Mouse (Mus musculus) stomach, postnatal 0 days (tissue): Measurements from ENCODE around the gene Stim1. TPM values are rescaled to one million over a fixed set of nuclear protein-coding genes. Genes with fewer than 3 reads are reported as not detected.

Source experiments
- ATAC-seq: fragments of 200-750 bp; cut with Nextera tagmentation; 2 replicates; pipeline ENCODE4 v1.8.0; 2017; ENCODE audit not compliant: low FRiP score, low TSS enrichment
- DNase-seq: peaks from one replicate; pipeline ENCODE4 v3.0.0-alpha.2; 2016; ENCODE audit warnings: low spot score
- H3K27ac ChIP-seq: fragments of 300-500 bp; sonication (generic); replicated peaks from 2 replicates; pipeline ENCODE4 v1.5.1; 2014; ENCODE audit warnings: mild to moderate bottlenecking, control low read depth
- H3K27me3 ChIP-seq: fragments of 300-500 bp; sonication (generic); 2 replicates; pipeline ENCODE4 v1.6.1; 2014; ENCODE audit warnings: low read length; ENCODE audit not compliant: control insufficient read depth, insufficient read depth
- H3K36me3 ChIP-seq: fragments of 300-500 bp; sonication (generic); 2 replicates; pipeline ENCODE4 v1.6.1; 2014; ENCODE audit warnings: low read length, mixed read lengths; ENCODE audit not compliant: control insufficient read depth, insufficient read depth
- H3K4me1 ChIP-seq: fragments of 300-500 bp; sonication (generic); replicated peaks from 2 replicates; pipeline ENCODE4 v1.6.1; 2014; ENCODE audit warnings: antibody characterized with exemption; ENCODE audit not compliant: control insufficient read depth, insufficient read depth
- H3K4me2 ChIP-seq: fragments of 300-500 bp; sonication (generic); replicated peaks from 2 replicates; pipeline ENCODE4 v1.6.1; 2014; ENCODE audit warnings: low read depth, mild to moderate bottlenecking, control low read depth, moderate library complexity
- H3K4me3 ChIP-seq: fragments of 300-500 bp; sonication (generic); 2 replicates; pipeline ENCODE4 v1.5.1; 2014; ENCODE audit warnings: low read depth, low read length, control low read depth
- H3K9ac ChIP-seq: fragments of 300-500 bp; sonication (generic); 2 replicates; pipeline ENCODE4 v1.6.1; 2014; ENCODE audit warnings: mild to moderate bottlenecking, low read length, control low read depth, mixed read lengths
- H3K9me3 ChIP-seq: fragments of 300-500 bp; sonication (generic); 2 replicates; pipeline ENCODE4 v1.6.1; 2016; ENCODE audit warnings: low read length; ENCODE audit not compliant: control insufficient read depth
- CTCF ChIP-seq: IDR thresholded peaks from 2 replicates; pipeline ENCODE4 v1.5.1; 2016; ENCODE audit warnings: antibody characterized with exemption, low read depth, mild to moderate bottlenecking, moderate library complexity
- EP300 ChIP-seq: optimal IDR thresholded peaks from 2 replicates; pipeline ENCODE3; 2016; ENCODE audit warnings: antibody characterized with exemption
- WGBS: fragments of 180-500 bp; shearing (Covaris S2); extraction: QIAGEN DNeasy Blood & Tissue Kit; methylation state at CpG from one replicate; pipeline ENCODE4 v1.1.7; 2014; 5-methylcytosine and 5-hydroxymethylcytosine counted together
- polyA plus RNA-seq: library from polyadenylated mRNA; unstranded; fragments of >200 nt; fragmentation: Nextera tagmentation; extraction: Ambion mirVana; gene quantifications from 2 replicates; pipeline ENCODE4 v1.2.1, GENCODE M21; 2015

The Stim1 gene
- polyA plus RNA-seq, 1 experiment from 2014 or later: 26.4 TPM

- DNase-seq: no peak
- no peaks in the 10 kb centered on the region for H3K36me3 ChIP-seq
- ATAC-seq: no peak; the same call in 1 of the 2 replicates
- 47% methylated on average over 3 of the region's 3 CpGs for WGBS
- H3K9me3 ChIP-seq: no peaks in the 10 kb centered on the region
- H3K27ac ChIP-seq: no peak overlapping the region
- TF ChIP-seq CTCF (no peak), EP300 (no peak)
- no peak overlapping the region for H3K9ac ChIP-seq
- no peaks in the 10 kb centered on the region for H3K27me3 ChIP-seq
- H3K4me2 ChIP-seq: no peak overlapping the region
- no peak overlapping the region for H3K4me3 ChIP-seq
- peaks cover 7% of the 10 kb centered on the region; the same call in 1 of the 2 replicates for H3K4me1 ChIP-seq
Measured at GRCm38 (mm10) chr7:102272422-102272948, 4.9 kb downstream of the Stim1 start.

- Histone ChIP-seq H3K9me3 (no peaks in the 10 kb centered on the region), H3K27ac (no peak overlapping the region), H3K4me3 (no peak overlapping the region), H3K4me2 (no peak overlapping the region), H3K27me3 (no peaks in the 10 kb centered on the region), H3K36me3 (no peaks in the 10 kb centered on the region), H3K4me1 (no peaks in the 10 kb centered on the region), H3K9ac (no peak overlapping the region)
- 72% methylated on average over 1 of the region's 1 CpGs for WGBS
- TF ChIP-seq EP300 (no peak), CTCF (no peak)
- ATAC-seq (peak; percentile 60; the same call in 1 of the 2 replicates), DNase-seq (no peak)
Measured at GRCm38 (mm10) chr7:102281403-102281802, 13.8 kb downstream of the Stim1 start.

- 49% methylated on average over 5 of the region's 5 CpGs for WGBS
- Histone ChIP-seq H3K36me3 (no peaks in the 10 kb centered on the region), H3K4me3 (no peak overlapping the region), H3K9ac (no peak overlapping the region), H3K27me3 (no peaks in the 10 kb centered on the region), H3K4me1 (no peaks in the 10 kb centered on the region), H3K9me3 (no peaks in the 10 kb centered on the region), H3K27ac (no peak overlapping the region), H3K4me2 (no peak overlapping the region)
- ATAC-seq: no peak
- TF ChIP-seq CTCF (no peak), EP300 (no peak)
- DNase-seq: peak; percentile 38
Measured at GRCm38 (mm10) chr7:102282261-102282660, 14.7 kb downstream of the Stim1 start.

GRCm38 (mm10) chr7:102289466-102289865, 21.9 kb downstream of the Stim1 start:
- H3K27ac ChIP-seq: no peak overlapping the region
- H3K27me3 ChIP-seq: no peaks in the 10 kb centered on the region
- TF ChIP-seq EP300 (no peak), CTCF (no peak)
- no peak overlapping the region for H3K4me3 ChIP-seq
- 86% methylated on average over 6 of the region's 6 CpGs for WGBS
- ATAC-seq: no peak
- H3K36me3 ChIP-seq: no peaks in the 10 kb centered on the region
- H3K9ac ChIP-seq: no peak overlapping the region
- DNase-seq: no peak
- H3K9me3 ChIP-seq: no peaks in the 10 kb centered on the region
- H3K4me1 ChIP-seq: no peaks in the 10 kb centered on the region
- H3K4me2 ChIP-seq: no peak overlapping the region

- DNase-seq (no peak), ATAC-seq (no peak)
- H3K9ac ChIP-seq: no peak overlapping the region
- H3K4me1 ChIP-seq: no peaks in the 10 kb centered on the region
- TF ChIP-seq EP300 (no peak), CTCF (no peak)
- no peak overlapping the region for H3K4me2 ChIP-seq
- H3K27me3 ChIP-seq: no peaks in the 10 kb centered on the region
- no peak overlapping the region for H3K27ac ChIP-seq
- H3K4me3 ChIP-seq: no peak overlapping the region
- H3K36me3 ChIP-seq: no peaks in the 10 kb centered on the region
- no peaks in the 10 kb centered on the region for H3K9me3 ChIP-seq
- 76% methylated on average over 3 of the region's 3 CpGs for WGBS
Measured at GRCm38 (mm10) chr7:102292228-102292627, 24.6 kb downstream of the Stim1 start.

- H3K4me3 ChIP-seq: no peak overlapping the region
- no peak overlapping the region for H3K4me2 ChIP-seq
- H3K36me3 ChIP-seq: no peaks in the 10 kb centered on the region
- no peaks in the 10 kb centered on the region for H3K27me3 ChIP-seq
- H3K27ac ChIP-seq: no peak overlapping the region
- no peak overlapping the region for H3K9ac ChIP-seq
- DNase-seq (no peak), ATAC-seq (no peak)
- no peak for TF ChIP-seq EP300
- no peak for TF ChIP-seq CTCF
- 15% methylated on average over 2 of the region's 2 CpGs for WGBS
- no peaks in the 10 kb centered on the region for H3K9me3 ChIP-seq
- no peaks in the 10 kb centered on the region for H3K4me1 ChIP-seq
Measured at GRCm38 (mm10) chr7:102293234-102293633, 25.6 kb downstream of the Stim1 start.
